Mouse (Mus musculus) lung, embryonic 14.5 days (tissue): Measurements from ENCODE around the gene Sardh. TPM values are rescaled to one million over a fixed set of nuclear protein-coding genes. Genes with fewer than 3 reads are reported as not detected.
A peak's percentile ranks its signal among the peaks of the same experiment; 100 is the strongest.

Source experiments
- ATAC-seq: fragments of 200-750 bp; cut with Nextera tagmentation; 2 replicates; pipeline ENCODE4 v1.8.0; 2017; ENCODE audit warnings: mild to moderate bottlenecking, moderate TSS enrichment, moderate library complexity; ENCODE audit not compliant: insufficient read depth
- DNase-seq: peaks from one replicate; pipeline ENCODE4 v3.0.0-alpha.2; 2015
- H3K27ac ChIP-seq: fragments of 300-500 bp; sonication (generic); 2 replicates; pipeline ENCODE4 v1.5.1; 2014; ENCODE audit warnings: low read depth, mild to moderate bottlenecking, moderate library complexity
- H3K27me3 ChIP-seq: fragments of 300-500 bp; sonication (generic); 2 replicates; pipeline ENCODE4 v1.6.1; 2014; ENCODE audit warnings: low read length, control low read depth; ENCODE audit not compliant: insufficient read depth
- H3K36me3 ChIP-seq: fragments of 300-500 bp; sonication (generic); 2 replicates; pipeline ENCODE4 v1.6.1; 2014; ENCODE audit warnings: control low read depth; ENCODE audit not compliant: insufficient read depth
- H3K4me1 ChIP-seq: fragments of 300-500 bp; sonication (generic); 2 replicates; pipeline ENCODE4 v1.6.1; 2014; ENCODE audit warnings: antibody characterized with exemption, control low read depth; ENCODE audit not compliant: insufficient read depth
- H3K4me2 ChIP-seq: fragments of 300-500 bp; sonication (generic); 2 replicates; pipeline ENCODE4 v1.6.1; 2014; ENCODE audit warnings: mild to moderate bottlenecking
- H3K4me3 ChIP-seq: fragments of 300-500 bp; sonication (generic); 2 replicates; pipeline ENCODE4 v1.5.1; 2014; ENCODE audit warnings: low read depth, low read length
- H3K9ac ChIP-seq: fragments of 300-500 bp; sonication (generic); 2 replicates; pipeline ENCODE4 v1.6.1; 2014
- H3K9me3 ChIP-seq: fragments of 300-500 bp; sonication (generic); 2 replicates; pipeline ENCODE4 v1.6.1; 2016; ENCODE audit warnings: low read depth, low read length, control low read depth
- CTCF ChIP-seq: IDR thresholded peaks from 2 replicates; pipeline ENCODE4 v1.5.1; 2016; ENCODE audit warnings: antibody characterized with exemption, low read depth
- WGBS: fragments of 180-500 bp; shearing (Covaris S2); extraction: QIAGEN DNeasy Blood & Tissue Kit; methylation state at CpG from one replicate; pipeline ENCODE4 v1.1.7; 2014; 5-methylcytosine and 5-hydroxymethylcytosine counted together
- polyA plus RNA-seq: library from polyadenylated mRNA; unstranded; fragments of >200 nt; fragmentation: Nextera tagmentation; extraction: Ambion mirVana; gene quantifications from 2 replicates; pipeline ENCODE4 v1.2.1, GENCODE M21; 2014

Gene Sardh
- polyA plus RNA-seq: 23.6 and 25.0 TPM in 2 replicates

- Histone ChIP-seq H3K27ac (peak within 1 kb of the TSS; percentile 88), H3K9me3 (no peaks in the 10 kb centered on the region), H3K9ac (no peak within 1 kb of the TSS), H3K4me3 (0 out of 2 replicates have a peak within 1 kb of the TSS, but pooled peaks have one; percentile 17), H3K4me2 (peak within 1 kb of the TSS; percentile 51), H3K4me1 (peaks cover 14% of the 10 kb centered on the region), H3K27me3 (no peaks in the 10 kb centered on the region), H3K36me3 (no peaks in the 10 kb centered on the region)
- TF ChIP-seq CTCF: no peak
- ATAC-seq: no peak
- WGBS: 79% methylated on average over 2 of the region's 2 CpGs
- no peak for DNase-seq
These were observed at the start of gene Sardh for GRCm38 (mm10) chr2:27248211-27248610. Gene Sardh, minus strand, starts transcription at chr2:27248337.

- H3K9me3 ChIP-seq: no peaks in the 10 kb centered on the region
- H3K36me3 ChIP-seq: peaks cover 14% of the 10 kb centered on the region; the same call in 1 of the 2 replicates
- no peak overlapping the region for H3K4me2 ChIP-seq
- no peak overlapping the region for H3K9ac ChIP-seq
- no peaks in the 10 kb centered on the region for H3K4me1 ChIP-seq
- H3K27ac ChIP-seq: no peak overlapping the region
- ATAC-seq (no peak), DNase-seq (no peak)
- no peaks in the 10 kb centered on the region for H3K27me3 ChIP-seq
- no peak overlapping the region for H3K4me3 ChIP-seq
- no peak for TF ChIP-seq CTCF
- WGBS: 75% methylated on average over 9 of the region's 9 CpGs
These were observed 48.7 kb upstream of the Sardh start for GRCm38 (mm10) chr2:27296656-27297406.

GRCm38 (mm10) chr2:27294777-27295176 is 46.6 kb upstream of the Sardh start:
- peaks cover 34% of the 10 kb centered on the region for H3K36me3 ChIP-seq
- H3K9me3 ChIP-seq: no peaks in the 10 kb centered on the region
- no peak for TF ChIP-seq CTCF
- no peak overlapping the region for H3K9ac ChIP-seq
- 93% methylated on average over 3 of the region's 3 CpGs for WGBS
- no peak overlapping the region for H3K4me3 ChIP-seq
- no peaks in the 10 kb centered on the region for H3K4me1 ChIP-seq
- H3K27me3 ChIP-seq: no peaks in the 10 kb centered on the region
- DNase-seq (no peak), ATAC-seq (no peak)
- no peak overlapping the region for H3K27ac ChIP-seq
- H3K4me2 ChIP-seq: no peak overlapping the region

GRCm38 (mm10) chr2:27289019-27289418 is 40.9 kb upstream of the Sardh start:
- Histone ChIP-seq H3K9ac (0 out of 2 replicates have a peak overlapping the region, but pooled peaks have one; percentile 10), H3K36me3 (peaks cover 45% of the 10 kb centered on the region), H3K4me2 (no peak overlapping the region), H3K27me3 (no peaks in the 10 kb centered on the region), H3K4me1 (no peaks in the 10 kb centered on the region), H3K4me3 (no peak overlapping the region), H3K9me3 (no peaks in the 10 kb centered on the region), H3K27ac (no peak overlapping the region)
- peak; percentile 91 for TF ChIP-seq CTCF
- peak; percentile 80 for ATAC-seq
- peak; percentile 95 for DNase-seq
- WGBS: 19% methylated on average over 3 of the region's 3 CpGs

- H3K36me3 ChIP-seq: peaks cover 50% of the 10 kb centered on the region
- 72% methylated on average over 7 of the region's 7 CpGs for WGBS
These were observed 39.0 kb upstream of the Sardh start for GRCm38 (mm10) chr2:27286971-27287710.

GRCm38 (mm10) chr2:27284441-27284840 is 36.3 kb upstream of the Sardh start:
- no peaks in the 10 kb centered on the region for H3K9me3 ChIP-seq
- H3K4me3 ChIP-seq: no peak overlapping the region
- H3K27me3 ChIP-seq: no peaks in the 10 kb centered on the region
- no peak overlapping the region for H3K27ac ChIP-seq
- ATAC-seq (no peak), DNase-seq (no peak)
- peaks cover 35% of the 10 kb centered on the region for H3K36me3 ChIP-seq
- H3K9ac ChIP-seq: no peak overlapping the region
- H3K4me1 ChIP-seq: no peaks in the 10 kb centered on the region
- H3K4me2 ChIP-seq: no peak overlapping the region
- 65% methylated on average over 7 of the region's 7 CpGs for WGBS
- no peak for TF ChIP-seq CTCF

More at GRCm38 (mm10) chr2:27286971-27287710, 39.0 kb upstream of the Sardh start:
- no peak for TF ChIP-seq CTCF
- Histone ChIP-seq H3K27ac (no peak overlapping the region), H3K9ac (no peak overlapping the region), H3K4me1 (no peaks in the 10 kb centered on the region), H3K9me3 (no peaks in the 10 kb centered on the region), H3K27me3 (no peaks in the 10 kb centered on the region), H3K4me3 (no peak overlapping the region), H3K4me2 (no peak overlapping the region)
- ATAC-seq (no peak), DNase-seq (no peak)

GRCm38 (mm10) chr2:27281771-27282170 is 33.6 kb upstream of the Sardh start:
- Histone ChIP-seq H3K9me3 (no peaks in the 10 kb centered on the region), H3K4me2 (no peak overlapping the region), H3K27me3 (no peaks in the 10 kb centered on the region), H3K9ac (no peak overlapping the region), H3K4me1 (no peaks in the 10 kb centered on the region), H3K4me3 (no peak overlapping the region), H3K27ac (no peak overlapping the region), H3K36me3 (peaks cover 47% of the 10 kb centered on the region)
- ATAC-seq (no peak), DNase-seq (no peak)
- 86% methylated on average over 9 of the region's 9 CpGs for WGBS
- no peak for TF ChIP-seq CTCF
